Mouse (Mus musculus): ENCODE results near the gene Vmn1r189. TPM values are rescaled to one million over a fixed set of nuclear protein-coding genes. Genes with fewer than 3 reads are reported as not detected.

Vmn1r189 gene
- polyA plus RNA-seq (2014; fragmentation: Illumina TruSeq; extraction: RNeasy Lipid Tissue Mini Kit (QIAGEN cat#74804)) = not detected

GRCm38 (mm10) chr13:22105724-22106123, at the start of gene Vmn1r189:
Vmn1r189 (minus strand) TSS chr13:22105824.

GRCm38 (mm10) chr13:22084140-22084539, 21.5 kb downstream of the Vmn1r189 start, which contains the start of gene Vmn1r188:
Vmn1r188 (plus strand) TSS chr13:22084440.

Other genes with a start within 250 kb of the Vmn1r189 start
- 18.4 TPM for gene Zfp184, start 160.7 kb downstream of the Vmn1r189 start, polyA plus RNA-seq (2014; fragmentation: Illumina TruSeq; extraction: RNeasy Lipid Tissue Mini Kit (QIAGEN cat#74804))
- not detected for gene Pom121l2, start 124.6 kb downstream of the Vmn1r189 start, polyA plus RNA-seq (2014; fragmentation: Illumina TruSeq; extraction: RNeasy Lipid Tissue Mini Kit (QIAGEN cat#74804))
- not detected for gene Prss16, start 96.1 kb downstream of the Vmn1r189 start, polyA plus RNA-seq (2014; fragmentation: Illumina TruSeq; extraction: RNeasy Lipid Tissue Mini Kit (QIAGEN cat#74804))
- not detected for gene Hist1h2ah, start 70.3 kb downstream of the Vmn1r189 start, polyA plus RNA-seq (2014; fragmentation: Illumina TruSeq; extraction: RNeasy Lipid Tissue Mini Kit (QIAGEN cat#74804))
- not detected for gene Hist1h2bk, start 70.0 kb downstream of the Vmn1r189 start, polyA plus RNA-seq (2014; fragmentation: Illumina TruSeq; extraction: RNeasy Lipid Tissue Mini Kit (QIAGEN cat#74804))
- gene Hist1h4i, start 64.5 kb downstream of the Vmn1r189 start, polyA plus RNA-seq (2014; fragmentation: Illumina TruSeq; extraction: RNeasy Lipid Tissue Mini Kit (QIAGEN cat#74804)) = 1.00 TPM
- gene Hist1h2ag, start 62.9 kb downstream of the Vmn1r189 start, polyA plus RNA-seq (2014; fragmentation: Illumina TruSeq; extraction: RNeasy Lipid Tissue Mini Kit (QIAGEN cat#74804)) = not detected
- not detected for gene Hist1h2bj, start 62.6 kb downstream of the Vmn1r189 start, polyA plus RNA-seq (2014; fragmentation: Illumina TruSeq; extraction: RNeasy Lipid Tissue Mini Kit (QIAGEN cat#74804))
- gene Vmn1r188, start 21.4 kb downstream of the Vmn1r189 start, polyA plus RNA-seq (2014; fragmentation: Illumina TruSeq; extraction: RNeasy Lipid Tissue Mini Kit (QIAGEN cat#74804)) = not detected
- not detected for gene Vmn1r191, start 78.1 kb upstream of the Vmn1r189 start, polyA plus RNA-seq (2014; fragmentation: Illumina TruSeq; extraction: RNeasy Lipid Tissue Mini Kit (QIAGEN cat#74804))
- not detected for gene Vmn1r192, start 85.3 kb upstream of the Vmn1r189 start, polyA plus RNA-seq (2014; fragmentation: Illumina TruSeq; extraction: RNeasy Lipid Tissue Mini Kit (QIAGEN cat#74804))
- not detected for gene Vmn1r193, start 117.3 kb upstream of the Vmn1r189 start, polyA plus RNA-seq (2014; fragmentation: Illumina TruSeq; extraction: RNeasy Lipid Tissue Mini Kit (QIAGEN cat#74804))
- gene Vmn1r194, start 138.4 kb upstream of the Vmn1r189 start, polyA plus RNA-seq (2014; fragmentation: Illumina TruSeq; extraction: RNeasy Lipid Tissue Mini Kit (QIAGEN cat#74804)) = not detected
- not detected for gene Vmn1r195, start 164.7 kb upstream of the Vmn1r189 start, polyA plus RNA-seq (2014; fragmentation: Illumina TruSeq; extraction: RNeasy Lipid Tissue Mini Kit (QIAGEN cat#74804))
- gene Vmn1r196, start 184.1 kb upstream of the Vmn1r189 start, polyA plus RNA-seq (2014; fragmentation: Illumina TruSeq; extraction: RNeasy Lipid Tissue Mini Kit (QIAGEN cat#74804)) = not detected
- gene Vmn1r197, start 218.8 kb upstream of the Vmn1r189 start, polyA plus RNA-seq (2014; fragmentation: Illumina TruSeq; extraction: RNeasy Lipid Tissue Mini Kit (QIAGEN cat#74804)) = not detected
- gene Vmn1r198, start 244.5 kb upstream of the Vmn1r189 start, polyA plus RNA-seq (2014; fragmentation: Illumina TruSeq; extraction: RNeasy Lipid Tissue Mini Kit (QIAGEN cat#74804)) = not detected